Mouse (Mus musculus): ENCODE measurements around the gene Ucn2.

Gene Ucn2

GRCm38 (mm10) chr9:108985710-108986109 lies at the start of gene Ucn2:
Gene Ucn2 (plus strand): TSS chr9:108986010.
- in situ Hi-C loops (cut with MboI, MseI), result loop anchor here (10.0 kb wide), 1 partner anchor 1259 kb away; the partner anchor contains the start of gene Cspg5

- in situ Hi-C loops (cut with MboI, MseI), result loop anchor here (5.0 kb wide), 1 partner anchor 179 kb away; no protein-coding TSS in a partner anchor
Measured at GRCm38 (mm10) chr9:108936418-108937364, 49.1 kb upstream of the Ucn2 start, which contains the start of gene Uqcrc1. Gene Uqcrc1 (plus strand): TSS chr9:108936633.

- in situ Hi-C loops (cut with MboI, MseI), result no loop called here
Measured at GRCm38 (mm10) chr9:108945111-108945510, 40.7 kb upstream of the Ucn2 start.

DNA sequence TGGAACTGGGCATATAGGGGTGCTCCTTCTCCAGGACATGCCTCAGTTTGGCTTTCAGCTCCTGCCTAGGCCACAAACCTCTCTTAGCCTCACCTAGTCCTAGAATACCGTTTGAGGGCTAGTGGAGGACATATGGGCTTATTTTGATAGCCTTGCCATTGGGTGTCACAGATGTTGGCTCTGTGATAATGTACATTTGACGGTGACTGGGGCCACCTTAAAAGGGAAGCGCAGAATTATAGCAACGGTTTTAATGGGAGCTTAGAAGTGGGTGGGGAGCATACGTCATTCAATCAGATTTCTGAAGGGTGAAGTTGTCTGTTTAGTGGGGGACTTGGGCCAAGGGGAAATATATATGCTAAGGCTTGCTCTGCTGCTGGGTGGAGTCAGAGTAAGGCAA lies 40.2 kb upstream of the Ucn2 start:
- in situ Hi-C loops (cut with MboI, MseI), result no loop called here

DNA sequence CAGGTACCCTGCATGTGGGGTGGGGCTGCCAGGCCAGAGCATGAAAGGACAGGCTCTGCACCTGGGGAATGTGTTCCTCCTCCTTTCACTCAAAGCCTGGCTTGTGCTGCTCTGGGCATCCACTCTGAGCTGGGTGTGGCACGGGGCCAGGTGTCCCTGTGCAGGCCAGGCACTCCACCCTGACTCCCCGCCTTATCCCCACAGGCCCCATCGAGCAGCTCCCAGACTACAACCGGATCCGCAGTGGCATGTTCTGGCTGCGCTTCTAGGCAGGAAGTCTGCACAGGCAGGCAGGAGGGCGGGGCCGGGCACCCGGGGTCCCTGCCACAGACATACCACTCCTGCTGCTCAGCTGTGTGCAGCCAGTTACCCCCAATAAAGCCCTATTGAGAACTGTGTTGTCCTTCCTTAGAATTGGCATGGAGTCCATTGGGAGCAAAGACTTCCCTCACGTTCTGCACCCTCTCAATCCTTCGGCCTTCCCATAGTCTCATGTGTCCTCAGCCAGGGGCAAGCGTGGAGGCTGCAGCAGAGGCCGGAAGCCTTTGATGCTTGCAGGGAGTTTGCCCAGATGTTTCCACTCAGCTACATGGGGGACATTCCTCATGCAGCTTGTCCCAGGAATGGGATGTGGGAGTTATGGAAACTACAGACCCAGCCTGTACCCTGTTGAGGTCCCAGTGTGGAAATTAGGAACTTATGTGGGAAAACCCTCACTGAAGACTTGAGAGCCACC lies 36.4 kb upstream of the Ucn2 start:
- in situ Hi-C loops (cut with MboI, MseI), result no loop called here

GRCm38 (mm10) chr9:108949967-108950728 lies 35.7 kb upstream of the Ucn2 start:
- in situ Hi-C loops (cut with MboI, MseI), result no loop called here

DNA sequence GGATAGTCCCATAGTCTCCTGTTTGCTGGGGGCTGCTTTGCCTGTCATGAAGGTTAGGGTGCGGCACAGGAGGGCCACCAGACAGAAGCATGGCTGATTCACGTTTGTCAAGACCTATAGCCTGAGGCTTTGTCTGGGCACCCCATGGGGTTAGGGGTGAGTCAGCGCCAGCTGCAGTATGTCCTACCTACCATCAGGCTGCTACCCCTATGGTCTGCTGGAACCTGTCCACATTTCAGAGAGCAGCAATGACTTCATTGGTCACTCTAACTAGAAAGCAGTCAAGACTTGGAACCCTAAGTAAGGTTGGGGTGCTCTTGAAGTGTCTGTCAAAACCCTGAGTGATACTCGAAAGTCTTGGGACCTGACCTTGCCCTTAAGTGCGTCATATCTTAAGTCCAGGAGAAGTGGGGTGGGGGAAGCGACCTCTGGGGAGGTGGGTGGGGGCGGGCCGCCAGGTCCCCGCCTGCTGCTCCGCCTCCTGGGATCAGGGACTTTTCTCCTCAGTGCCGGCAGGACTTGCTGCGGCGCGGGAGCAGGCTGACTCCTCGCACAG lies 32.7 kb upstream of the Ucn2 start, which contains the start of gene Col7a1:
Gene Col7a1 (plus strand): TSS at position 506 of the 556 bp plus-strand sequence.
- in situ Hi-C loops (cut with MboI, MseI), result no loop called here

DNA sequence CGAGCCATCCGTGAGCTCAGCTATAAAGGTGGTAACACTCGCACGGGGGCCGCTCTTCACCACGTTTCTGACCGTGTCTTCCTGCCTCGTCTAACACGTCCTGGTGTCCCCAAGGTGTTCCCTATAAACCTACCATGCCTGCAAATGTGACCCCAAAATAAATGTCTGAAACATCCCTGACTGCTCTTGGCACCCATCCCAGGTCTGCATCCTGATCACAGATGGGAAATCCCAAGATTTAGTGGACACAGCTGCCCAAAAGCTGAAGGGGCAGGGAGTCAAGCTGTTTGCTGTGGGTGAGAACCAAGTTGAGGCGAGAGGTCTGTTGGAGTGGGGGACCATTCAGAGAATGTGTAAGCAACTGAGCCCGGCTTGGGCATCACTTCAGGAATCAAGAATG lies 30.6 kb upstream of the Ucn2 start:
- in situ Hi-C loops (cut with MboI, MseI), result no loop called here

DNA sequence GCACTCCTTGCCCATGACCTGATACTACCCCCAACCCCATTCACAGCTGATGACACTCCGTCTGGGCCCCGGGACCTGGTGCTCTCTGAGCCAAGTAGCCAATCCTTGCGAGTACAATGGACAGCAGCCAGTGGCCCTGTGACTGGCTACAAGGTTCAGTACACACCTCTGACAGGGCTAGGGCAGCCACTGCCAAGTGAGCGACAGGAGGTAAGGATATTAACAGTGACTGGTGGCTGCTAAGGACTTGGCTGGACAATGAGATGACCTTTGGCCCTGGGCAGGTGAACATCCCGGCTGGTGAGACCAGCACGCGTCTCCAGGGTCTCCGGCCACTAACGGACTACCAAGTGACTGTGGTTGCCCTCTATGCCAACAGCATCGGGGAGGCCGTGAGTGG lies 30.0 kb upstream of the Ucn2 start:
- in situ Hi-C loops (cut with MboI, MseI), result no loop called here

- in situ Hi-C loops (cut with MboI, MseI), result no loop called here
Measured at GRCm38 (mm10) chr9:108963577-108963976, 22.2 kb upstream of the Ucn2 start.

DNA sequence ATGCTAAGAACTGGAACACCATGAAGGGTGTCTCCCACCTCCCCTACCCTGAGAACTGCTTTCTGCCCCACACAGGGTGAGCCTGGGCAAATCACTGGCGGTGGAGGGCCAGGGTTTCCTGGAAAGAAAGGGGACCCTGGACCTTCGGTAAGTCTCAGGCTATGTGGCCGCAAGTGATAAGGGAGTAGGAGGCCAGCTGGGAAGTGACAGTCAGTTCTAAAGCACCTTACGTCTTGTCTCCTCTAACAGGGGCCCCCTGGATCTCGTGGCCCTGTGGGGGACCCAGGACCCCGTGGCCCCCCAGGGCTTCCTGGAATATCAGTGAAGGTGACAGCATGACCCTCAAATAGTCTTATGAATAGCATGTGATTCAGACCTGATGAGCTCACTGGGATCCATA lies 21.5 kb upstream of the Ucn2 start:
- in situ Hi-C loops (cut with MboI, MseI), result no loop called here

DNA sequence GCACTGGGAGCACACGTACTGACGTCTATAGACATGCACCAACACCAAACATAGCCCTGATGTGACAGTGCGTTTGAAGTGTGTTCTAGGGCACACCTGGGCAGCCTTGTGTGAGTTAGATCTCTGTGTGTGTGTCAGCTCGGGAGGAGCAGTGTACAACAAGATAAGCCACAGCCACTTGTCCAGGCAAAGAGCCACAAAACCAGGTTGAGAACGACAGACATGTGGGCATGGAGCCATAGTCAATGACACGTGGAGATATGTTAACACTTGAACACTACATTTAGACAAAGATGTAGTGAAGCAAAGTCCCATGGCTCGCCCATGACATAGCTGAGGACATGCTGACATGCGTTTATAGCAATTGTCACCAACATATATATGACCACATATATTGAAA lies 15.2 kb upstream of the Ucn2 start:
- in situ Hi-C loops (cut with MboI, MseI), result no loop called here

GRCm38 (mm10) chr9:108976483-108976882 lies 9.3 kb upstream of the Ucn2 start:
- in situ Hi-C loops (cut with MboI, MseI), result no loop called here

DNA sequence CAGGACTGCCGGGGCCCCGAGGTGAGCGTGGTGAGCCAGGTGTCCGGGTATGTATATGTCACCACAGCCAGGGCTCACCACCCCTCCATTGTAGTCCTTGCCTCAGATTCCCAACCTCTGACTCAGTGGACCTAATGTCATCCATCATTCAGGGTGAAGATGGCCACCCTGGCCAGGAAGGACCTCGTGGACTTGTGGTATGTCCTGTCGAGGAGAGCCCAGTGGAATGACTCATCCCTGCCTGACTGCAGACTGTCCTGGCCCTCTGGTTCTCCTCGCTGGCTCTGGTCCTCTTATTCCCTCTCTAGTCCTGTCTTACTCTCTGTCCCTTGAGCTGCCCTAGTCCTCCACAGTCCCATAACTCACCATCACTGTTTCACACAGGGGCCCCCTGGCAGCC lies 7.8 kb upstream of the Ucn2 start:
- in situ Hi-C loops (cut with MboI, MseI), result no loop called here

DNA sequence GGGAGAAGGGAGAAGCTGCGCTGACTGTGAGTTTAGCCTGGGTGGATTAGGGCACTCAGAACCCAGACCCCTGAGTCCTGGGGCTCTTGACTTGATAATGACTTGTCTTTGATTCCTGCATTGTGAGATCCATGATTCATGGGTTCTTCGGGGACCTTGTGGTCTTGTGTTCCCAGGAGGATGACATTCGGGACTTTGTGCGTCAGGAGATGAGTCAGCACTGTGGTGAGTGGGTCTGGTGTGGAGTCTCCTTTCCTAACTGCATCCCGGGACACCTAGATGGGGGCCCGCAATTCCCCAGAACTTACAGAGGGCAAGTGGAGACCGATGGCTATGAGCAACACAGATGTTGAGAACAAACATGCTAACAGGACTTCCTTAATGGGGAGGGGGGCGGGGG lies 3.3 kb upstream of the Ucn2 start:
- in situ Hi-C loops (cut with MboI, MseI), result loop anchor here (10.0 kb wide), 1 partner anchor 1262 kb away; the partner anchor contains the start of gene Cspg5

DNA sequence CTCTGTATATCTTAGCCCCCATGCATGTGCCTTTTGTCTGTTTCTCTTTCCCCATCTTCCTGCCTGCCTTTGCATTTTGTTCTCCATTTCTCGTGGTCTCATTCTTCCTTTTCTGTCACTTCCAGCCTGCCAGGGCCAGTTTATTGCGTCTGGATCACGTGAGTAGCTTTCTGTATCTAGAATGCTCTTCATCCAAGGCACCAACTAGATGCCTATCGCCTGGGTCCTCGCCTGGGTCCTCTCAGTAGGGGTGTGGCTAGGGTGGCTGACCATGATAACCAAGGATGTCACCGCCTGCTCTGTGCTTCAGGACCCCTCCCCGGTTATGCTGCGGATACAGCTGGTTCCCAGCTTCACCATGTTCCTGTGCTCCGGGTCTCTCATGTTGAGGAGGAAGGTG lies 2.6 kb upstream of the Ucn2 start:
- in situ Hi-C loops (cut with MboI, MseI), result loop anchor here (10.0 kb wide), 1 partner anchor 1262 kb away; the partner anchor contains the start of gene Cspg5

- in situ Hi-C loops (cut with MboI, MseI), result loop anchor here (10.0 kb wide), 1 partner anchor 1257 kb away; the partner anchor contains the start of gene Cspg5
Measured at GRCm38 (mm10) chr9:108987704-108988350, 2.0 kb downstream of the Ucn2 start.

GRCm38 (mm10) chr9:108989802-108990461 lies 4.1 kb downstream of the Ucn2 start:
- in situ Hi-C loops (cut with MboI, MseI), result loop anchor here (5.0 to 10.0 kb wide), 2 partner anchors 67 to 1255 kb away; partner anchors contain the start of genes Cspg5 and Trex1

DNA sequence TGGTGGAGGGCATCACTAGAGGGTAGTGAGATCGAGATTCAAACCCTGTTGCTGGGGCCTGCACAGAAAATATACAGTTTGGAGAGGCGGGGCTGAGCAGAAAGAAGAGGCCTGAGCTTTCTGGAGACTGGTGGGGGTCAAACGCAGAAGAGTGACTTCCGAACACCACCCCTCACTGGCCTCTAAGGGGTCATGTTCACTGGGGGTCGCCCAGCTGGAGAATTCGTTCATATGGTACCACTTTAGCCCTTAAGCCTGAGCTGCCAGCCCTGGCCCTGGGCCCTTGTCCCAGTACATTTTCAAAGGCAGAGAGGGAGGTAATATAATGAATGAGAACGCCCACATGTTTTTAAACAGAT lies 4.6 kb downstream of the Ucn2 start:
- in situ Hi-C loops (cut with MboI, MseI), result loop anchor here (5.0 kb wide), 1 partner anchor 67 kb away; the partner anchor contains the start of gene Trex1

Measured in T-helper 1 cell (primary cell).